Comparison of ENCODE assay signal across 13 mouse cellular contexts in genomic region chr9:48516615-48517371, GRCm38 (mm10). TPM values are rescaled to one million over a fixed set of nuclear protein-coding genes. Genes with fewer than 3 reads are reported as not detected.
DNase-seq lines count a peak whose midpoint lies in the region; ATAC-seq lines count a peak whose summit lies in the region.
"Had no signal": no experiment of that assay in that cellular context is flagged by ENCODE, and none has a peak within 500 bp of the region (broad histone marks: within the 10 kb centered on the region; RNA-seq: fewer than 3 reads in every experiment).

No protein-coding gene starts in this region.

- no peak for ATAC-seq in embryonic facial prominence, embryonic 13.5 days (ENCODE audit: insufficient number of reproducible peaks, insufficient read depth, low FRiP score, low TSS enrichment, low read depth)
- no peak for ATAC-seq in neural tube, embryonic 11.5 days (ENCODE audit: insufficient read depth, low FRiP score, low TSS enrichment)
- no peak for ATAC-seq in midbrain, embryonic 12.5 days (ENCODE audit: low FRiP score, low read depth)
- no peak for ATAC-seq in kidney, embryonic 15.5 days (replicated peaks; ENCODE audit: low FRiP score)
- ATAC-seq: intestine, embryonic 15.5 days had no signal

- peak overlapping the region; percentile 48 for H3K4me2 ChIP-seq in embryonic facial prominence, embryonic 13.5 days
- H3K4me2 ChIP-seq in neural tube, embryonic 11.5 days (ENCODE audit: low read depth): peak overlapping the region; percentile 1; the same call in 1 of the 2 replicates
- no peak overlapping the region for H3K4me2 ChIP-seq in midbrain, embryonic 12.5 days (replicated peaks)
- H3K4me2 ChIP-seq in kidney, embryonic 15.5 days: no peak overlapping the region
- H3K4me2 ChIP-seq: heart, embryonic 12.5 days; intestine, embryonic 15.5 days had no signal

- H3K9ac ChIP-seq in embryonic facial prominence, embryonic 13.5 days: no peak overlapping the region
- H3K9ac ChIP-seq in neural tube, embryonic 11.5 days (ENCODE audit: low read length): no peak overlapping the region
- H3K9ac ChIP-seq in midbrain, embryonic 12.5 days (replicated peaks): no peak overlapping the region
- no peak overlapping the region for H3K9ac ChIP-seq in kidney, embryonic 15.5 days
- H3K9ac ChIP-seq: intestine, embryonic 15.5 days had no signal

- no peaks in the 10 kb centered on the region for H3K9me3 ChIP-seq in embryonic facial prominence, embryonic 13.5 days
- no peaks in the 10 kb centered on the region for H3K9me3 ChIP-seq in embryonic facial prominence, embryonic 10.5 days
- H3K9me3 ChIP-seq in neural tube, embryonic 11.5 days (ENCODE audit: control insufficient read depth, low read length): no peaks in the 10 kb centered on the region
- H3K9me3 ChIP-seq in midbrain, embryonic 12.5 days: no peaks in the 10 kb centered on the region
- H3K9me3 ChIP-seq in kidney, embryonic 15.5 days (replicated peaks): no peaks in the 10 kb centered on the region
- H3K9me3 ChIP-seq: heart, embryonic 12.5 days; intestine, embryonic 15.5 days had no signal

- no peak overlapping the region; the same call in 1 of the 2 replicates for H3K4me3 ChIP-seq in embryonic facial prominence, embryonic 13.5 days
- no peak overlapping the region for H3K4me3 ChIP-seq in embryonic facial prominence, embryonic 10.5 days
- no peak overlapping the region for H3K4me3 ChIP-seq in neural tube, embryonic 11.5 days (ENCODE audit: low read depth, low read length)
- no peak overlapping the region for H3K4me3 ChIP-seq in midbrain, embryonic 12.5 days
- H3K4me3 ChIP-seq in kidney, embryonic 15.5 days (replicated peaks): no peak overlapping the region
- H3K4me3 ChIP-seq: heart, embryonic 12.5 days; intestine, embryonic 15.5 days had no signal

- peaks cover 8% of the 10 kb centered on the region for H3K27me3 ChIP-seq in embryonic facial prominence, embryonic 13.5 days
- no peaks in the 10 kb centered on the region; the same call in 1 of the 2 replicates for H3K27me3 ChIP-seq in embryonic facial prominence, embryonic 10.5 days (replicated peaks; ENCODE audit: low read depth, poor library complexity, severe bottlenecking)
- H3K27me3 ChIP-seq in neural tube, embryonic 11.5 days (ENCODE audit: control insufficient read depth, insufficient read depth, low read length): no peaks in the 10 kb centered on the region
- H3K27me3 ChIP-seq in midbrain, embryonic 12.5 days: no peaks in the 10 kb centered on the region
- peaks cover 4% of the 10 kb centered on the region for H3K27me3 ChIP-seq in kidney, embryonic 15.5 days
- H3K27me3 ChIP-seq: intestine, embryonic 15.5 days had no signal

- H3K4me1 ChIP-seq in embryonic facial prominence, embryonic 13.5 days: 0 out of 2 replicates have a peak, but pooled peaks cover 7% of the 10 kb centered on the region
- H3K4me1 ChIP-seq in embryonic facial prominence, embryonic 10.5 days: peaks cover 12% of the 10 kb centered on the region; the same call in 1 of the 2 replicates
- no peaks in the 10 kb centered on the region for H3K4me1 ChIP-seq in neural tube, embryonic 11.5 days (ENCODE audit: control insufficient read depth, insufficient read depth, low read length)
- peaks cover 7% of the 10 kb centered on the region; the same call in 1 of the 2 replicates for H3K4me1 ChIP-seq in midbrain, embryonic 12.5 days
- H3K4me1 ChIP-seq in kidney, embryonic 15.5 days: no peaks in the 10 kb centered on the region
- H3K4me1 ChIP-seq: intestine, embryonic 15.5 days had no signal

- DNase-seq in embryonic facial prominence, embryonic 10.5 days (ENCODE audit: low spot score): no peak
- DNase-seq in neural tube, embryonic 11.5 days (ENCODE audit: low spot score): no peak
- no peak for DNase-seq in neural tube, embryonic 10.5 days (ENCODE audit: extremely low spot score, low spot score)
- no peak for DNase-seq in spleen, postnatal 4 days (ENCODE audit: low spot score in 2 of 2)
- DNase-seq in thymus, postnatal 10 days (ENCODE audit: low spot score in 2 of 2): no peak
- DNase-seq: adrenal gland, adult 2 months; lung, postnatal 36 days; thymus, adult 18-20 months had no signal

- no peak overlapping the region for H3K27ac ChIP-seq in embryonic facial prominence, embryonic 13.5 days
- no peak overlapping the region; the same call in 1 of the 2 replicates for H3K27ac ChIP-seq in embryonic facial prominence, embryonic 10.5 days (replicated peaks)
- no peak overlapping the region for H3K27ac ChIP-seq in neural tube, embryonic 11.5 days (ENCODE audit: low read depth, low read length)
- H3K27ac ChIP-seq in midbrain, embryonic 12.5 days (replicated peaks): peak overlapping the region; percentile 27
- H3K27ac ChIP-seq in kidney, embryonic 15.5 days: no peak overlapping the region
- H3K27ac ChIP-seq: intestine, embryonic 15.5 days had no signal

- 56% methylated on average over 11 of the region's 11 CpGs for WGBS in embryonic facial prominence, embryonic 13.5 days
- WGBS in embryonic facial prominence, embryonic 10.5 days: 58% methylated on average over 11 of the region's 11 CpGs
- 71% methylated on average over 11 of the region's 11 CpGs for WGBS in neural tube, embryonic 11.5 days
- 78% methylated on average over 11 of the region's 11 CpGs for WGBS in midbrain, embryonic 12.5 days
- WGBS in kidney, embryonic 15.5 days: 79% methylated on average over 11 of the region's 11 CpGs

- no peaks in the 10 kb centered on the region for H3K36me3 ChIP-seq in embryonic facial prominence, embryonic 13.5 days
- no peaks in the 10 kb centered on the region for H3K36me3 ChIP-seq in embryonic facial prominence, embryonic 10.5 days (replicated peaks)
- H3K36me3 ChIP-seq in neural tube, embryonic 11.5 days (ENCODE audit: control insufficient read depth, insufficient read depth, low read length): no peaks in the 10 kb centered on the region
- H3K36me3 ChIP-seq in midbrain, embryonic 12.5 days: no peaks in the 10 kb centered on the region
- H3K36me3 ChIP-seq in kidney, embryonic 15.5 days: no peaks in the 10 kb centered on the region
- H3K36me3 ChIP-seq: heart, embryonic 12.5 days; intestine, embryonic 15.5 days had no signal

RNA-seq across cellular contexts. Expression of gene Gm5617, which starts 21.6 kb away (rescaled TPM):
- polyA plus RNA-seq in embryonic facial prominence, embryonic 13.5 days (2015; fragmentation: Nextera tagmentation; extraction: Ambion mirVana): 36.4 and 37.1 TPM in 2 replicates
- polyA plus RNA-seq in embryonic facial prominence, embryonic 10.5 days (2016; fragmentation: Nextera tagmentation; extraction: Ambion mirVana): 26.8 and 27.9 TPM in 2 replicates
- 31.1 and 32.7 TPM in 2 replicates for polyA plus RNA-seq in neural tube, embryonic 11.5 days (2014; fragmentation: Nextera tagmentation; extraction: Ambion mirVana)
- 40.6 and 41.7 TPM in 2 replicates for polyA plus RNA-seq in midbrain, embryonic 12.5 days (2016; fragmentation: Nextera tagmentation; extraction: Ambion mirVana)
- polyA plus RNA-seq in kidney, embryonic 15.5 days (2015; fragmentation: Nextera tagmentation; extraction: Ambion mirVana): 33.7 and 38.8 TPM in 2 replicates

RNA-seq across cellular contexts. Expression of gene Rbm7, which starts 21.7 kb away (rescaled TPM):
- polyA plus RNA-seq in embryonic facial prominence, embryonic 13.5 days (2015; fragmentation: Nextera tagmentation; extraction: Ambion mirVana): 137 and 138 TPM in 2 replicates
- 115 and 118 TPM in 2 replicates for polyA plus RNA-seq in embryonic facial prominence, embryonic 10.5 days (2016; fragmentation: Nextera tagmentation; extraction: Ambion mirVana)
- polyA plus RNA-seq in neural tube, embryonic 11.5 days (2014; fragmentation: Nextera tagmentation; extraction: Ambion mirVana): 113 and 115 TPM in 2 replicates
- polyA plus RNA-seq in midbrain, embryonic 12.5 days (2016; fragmentation: Nextera tagmentation; extraction: Ambion mirVana): 98.0 and 106 TPM in 2 replicates
- polyA plus RNA-seq in kidney, embryonic 15.5 days (2015; fragmentation: Nextera tagmentation; extraction: Ambion mirVana): 119 and 125 TPM in 2 replicates

RNA-seq across cellular contexts. Expression of gene Rexo2, which starts 36.4 kb away (rescaled TPM):
- polyA plus RNA-seq in embryonic facial prominence, embryonic 13.5 days (2015; fragmentation: Nextera tagmentation; extraction: Ambion mirVana): 106 and 114 TPM in 2 replicates
- polyA plus RNA-seq in embryonic facial prominence, embryonic 10.5 days (2016; fragmentation: Nextera tagmentation; extraction: Ambion mirVana): 109 and 110 TPM in 2 replicates
- polyA plus RNA-seq in neural tube, embryonic 11.5 days (2014; fragmentation: Nextera tagmentation; extraction: Ambion mirVana): 76.2 and 85.5 TPM in 2 replicates
- polyA plus RNA-seq in midbrain, embryonic 12.5 days (2016; fragmentation: Nextera tagmentation; extraction: Ambion mirVana): 78.3 and 79.8 TPM in 2 replicates
- 116 TPM in 2 replicates for polyA plus RNA-seq in kidney, embryonic 15.5 days (2015; fragmentation: Nextera tagmentation; extraction: Ambion mirVana)

Comparison
In these comparisons a context has a peak if more than half of its experiments do, and no peak if none do; other contexts are left out.
1. H3K4me2 ChIP-seq: peak in embryonic facial prominence, embryonic 13.5 days (single experiment) and neural tube, embryonic 11.5 days (single experiment); none in midbrain, embryonic 12.5 days (single experiment) and kidney, embryonic 15.5 days (single experiment).